Mouse (Mus musculus): ENCODE measurements around the gene Clps.

- TF ChIP-seq POLR2A (IDR thresholded peaks at IDR 0.05; ENCODE audit: low read depth, low read length) = no peak
- no peak for TF ChIP-seq GABPA (IDR thresholded peaks at IDR 0.05; ENCODE audit: insufficient replicate concordance, low read depth, low read length)
- no peak for TF ChIP-seq CTCF (conservative IDR thresholded peaks at IDR 0.05 in 1 of 2, IDR thresholded peaks at IDR 0.05 in 1 of 2; ENCODE audit: low read depth in 2 of 2, low read length in 2 of 2)
- no peak for TF ChIP-seq JUND (conservative IDR thresholded peaks at IDR 0.05; ENCODE audit: low read depth, low read length)
- no peak for TF ChIP-seq MEF2A (IDR thresholded peaks at IDR 0.05; ENCODE audit: borderline replicate concordance, low read depth, low read length)
- TF ChIP-seq MXI1 (IDR thresholded peaks at IDR 0.05; ENCODE audit: low read depth, low read length) = no peak
- TF ChIP-seq CHD2 (IDR thresholded peaks at IDR 0.05; ENCODE audit: low read length) = no peak
- no peak for TF ChIP-seq POLR2AphosphoS2 (IDR thresholded peaks at IDR 0.05; ENCODE audit: low read depth, low read length)
Observed at GRCm38 (mm10) chr17:28593965-28594364, 33.4 kb upstream of the Clps start.
